11 mouse cellular contexts compared by ENCODE assay signal in genomic region chr7:6874448-6874847, GRCm38 (mm10).
DNase-seq lines count a peak whose midpoint lies in the region; ATAC-seq and TF ChIP-seq lines count a peak whose summit lies in the region.
"Had no signal": no experiment of that assay in that cellular context is flagged by ENCODE, and none has a peak within 500 bp of the region (broad histone marks: within the 10 kb centered on the region; RNA-seq: fewer than 3 reads in every experiment).

No protein-coding gene starts in this region.

- TF ChIP-seq POLR2A in brain, embryonic 14.5 days (IDR thresholded peaks at IDR 0.05; ENCODE audit: borderline replicate concordance, extremely low read depth, insufficient read depth, insufficient read length, poor library complexity, severe bottlenecking): no peak
- no peak for TF ChIP-seq POLR2A in lung, adult 2 months (IDR thresholded peaks at IDR 0.05; ENCODE audit: borderline replicate concordance, extremely low read depth, low read depth, low read length)

- peak; percentile 6 for DNase-seq in ES-CJ7 (ENCODE audit: low read depth, low spot score)
- DNase-seq in brain, embryonic 14.5 days (ENCODE audit: low read depth): peak; percentile 91
- no peak for DNase-seq in spleen, postnatal 14 days (ENCODE audit: low spot score in 2 of 2)
- DNase-seq in limb, embryonic 10.5 days (ENCODE audit: low spot score): no peak
- DNase-seq in lung, adult 2 months: no peak
- DNase-seq: cerebellum, adult 11 months; liver, embryonic 13.5 days had no signal

- H3K36me3 ChIP-seq in hindbrain, embryonic 13.5 days: no peaks in the 10 kb centered on the region
- H3K36me3 ChIP-seq in midbrain, embryonic 13.5 days: no peaks in the 10 kb centered on the region
- H3K36me3 ChIP-seq in limb, embryonic 10.5 days: no peaks in the 10 kb centered on the region
- H3K36me3 ChIP-seq: liver, embryonic 13.5 days had no signal

- H3K27ac ChIP-seq in hindbrain, embryonic 13.5 days: peak overlapping the region; percentile 81
- peak overlapping the region; percentile 80 for H3K27ac ChIP-seq in midbrain, embryonic 13.5 days
- no peak overlapping the region for H3K27ac ChIP-seq in limb, embryonic 10.5 days
- H3K27ac ChIP-seq: liver, embryonic 13.5 days had no signal

- H3K27me3 ChIP-seq in hindbrain, embryonic 13.5 days: no peaks in the 10 kb centered on the region
- no peaks in the 10 kb centered on the region for H3K27me3 ChIP-seq in midbrain, embryonic 13.5 days
- H3K27me3 ChIP-seq in limb, embryonic 10.5 days (ENCODE audit: low read depth, poor library complexity, severe bottlenecking): no peaks in the 10 kb centered on the region
- H3K27me3 ChIP-seq: liver, embryonic 13.5 days had no signal

- no peaks in the 10 kb centered on the region for H3K9me3 ChIP-seq in hindbrain, embryonic 13.5 days
- H3K9me3 ChIP-seq in midbrain, embryonic 13.5 days: no peaks in the 10 kb centered on the region
- H3K9me3 ChIP-seq in limb, embryonic 10.5 days (replicated peaks): no peaks in the 10 kb centered on the region
- H3K9me3 ChIP-seq: liver, embryonic 13.5 days had no signal

- H3K9ac ChIP-seq in hindbrain, embryonic 13.5 days: no peak overlapping the region
- H3K9ac ChIP-seq in midbrain, embryonic 13.5 days (replicated peaks): no peak overlapping the region
- H3K9ac ChIP-seq: liver, embryonic 13.5 days had no signal

- H3K4me3 ChIP-seq in hindbrain, embryonic 13.5 days: no peak overlapping the region
- H3K4me3 ChIP-seq in midbrain, embryonic 13.5 days (replicated peaks): no peak overlapping the region
- H3K4me3 ChIP-seq in limb, embryonic 10.5 days: no peak overlapping the region
- H3K4me3 ChIP-seq in lung, adult 2 months (replicated peaks; ENCODE audit: extremely low read depth, low read depth, low read length): no peak overlapping the region
- H3K4me3 ChIP-seq: liver, embryonic 13.5 days; myocyte had no signal

- WGBS in hindbrain, embryonic 13.5 days: 50% methylated on average over 19 of the region's 19 CpGs
- WGBS in midbrain, embryonic 13.5 days: 36% methylated on average over 19 of the region's 19 CpGs
- 82% methylated on average over 19 of the region's 19 CpGs for WGBS in limb, embryonic 10.5 days
- WGBS in lung, adult 2 months: 74% methylated on average over 19 of the region's 19 CpGs

- H3K4me2 ChIP-seq in hindbrain, embryonic 13.5 days: peak overlapping the region; percentile 25; the same call in 1 of the 2 replicates
- peak overlapping the region; percentile 32 for H3K4me2 ChIP-seq in midbrain, embryonic 13.5 days (replicated peaks)
- H3K4me2 ChIP-seq: liver, embryonic 13.5 days had no signal

- no peak for TF ChIP-seq CTCF in brain, embryonic 14.5 days (IDR thresholded peaks at IDR 0.05; ENCODE audit: borderline replicate concordance, extremely low read depth, insufficient read depth, insufficient read length)
- no peak for TF ChIP-seq CTCF in lung, adult 2 months (IDR thresholded peaks at IDR 0.05; ENCODE audit: insufficient read depth, low read length)

- peak; percentile 83 for ATAC-seq in hindbrain, embryonic 13.5 days (ENCODE audit: low FRiP score)
- ATAC-seq in midbrain, embryonic 13.5 days: peak; percentile 91
- ATAC-seq in inflammation-experienced regulatory T-cells, adult 6 months: no peak

- H3K4me1 ChIP-seq in hindbrain, embryonic 13.5 days (replicated peaks): peaks cover 15% of the 10 kb centered on the region
- H3K4me1 ChIP-seq in midbrain, embryonic 13.5 days (replicated peaks): peaks cover 22% of the 10 kb centered on the region
- no peaks in the 10 kb centered on the region for H3K4me1 ChIP-seq in limb, embryonic 10.5 days
- no peaks in the 10 kb centered on the region for H3K4me1 ChIP-seq in lung, adult 2 months (ENCODE audit: control insufficient read depth, insufficient read depth, low read length)
- H3K4me1 ChIP-seq: liver, embryonic 13.5 days had no signal

Comparison
In these comparisons a context has a peak if more than half of its experiments do, and no peak if none do; other contexts are left out.
1. DNase-seq: peak in ES-CJ7 (single experiment) and brain, embryonic 14.5 days (single experiment); none in spleen, postnatal 14 days (0 of 2), limb, embryonic 10.5 days (single experiment) and lung, adult 2 months (single experiment).